Mouse (Mus musculus) kidney, adult 2 months (tissue): ENCODE data around the gene Ankrd13a.

Source experiments
- CTCF ChIP-seq: fragments of 200-500 bp; conservative IDR thresholded peaks from 2 replicates; pipeline ENCODE4 v1.5.1; 2011; ENCODE audit warnings: low read depth, mild to moderate bottlenecking, control low read depth, low read length, moderate library complexity, mixed read lengths; ENCODE audit not compliant: insufficient read depth, insufficient read length
- POLR2A ChIP-seq: fragments of 200-500 bp; IDR thresholded peaks from one replicate; pipeline ENCODE4 v1.6.1; 2011; ENCODE audit warnings: low read depth, low read length, control low read depth

DNA sequence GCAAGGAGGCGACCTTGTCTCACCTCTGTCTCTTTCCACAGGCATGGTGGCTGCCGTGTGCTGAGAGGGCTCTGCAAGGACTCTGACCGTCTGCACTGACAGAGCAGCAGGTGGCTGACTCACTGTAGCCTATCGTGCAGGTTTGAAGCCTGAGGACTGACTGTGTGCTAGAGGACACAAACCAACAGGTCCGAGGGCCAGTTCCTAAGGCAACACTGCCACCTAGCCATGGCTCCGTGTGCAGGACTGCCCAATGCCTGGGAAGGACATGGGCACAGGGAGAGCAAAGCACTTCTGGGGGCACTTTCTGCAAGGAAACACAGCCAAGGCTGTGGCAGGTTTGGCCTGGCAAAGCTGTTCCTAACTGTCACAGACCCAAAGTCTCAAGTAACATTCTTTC lies 43.0 kb upstream of the Ankrd13a start:
- TF ChIP-seq POLR2A (no peak), CTCF (peak; percentile 44)
